Mouse (Mus musculus): ENCODE measurements around the gene Ptprs.

Gene Ptprs

GRCm38 (mm10) chr17:56493841-56494240, 17.6 kb upstream of the Ptprs start:
- no peak for DNase-seq (ENCODE audit: low read depth, low spot score)

GRCm38 (mm10) chr17:56490438-56491152, 14.3 kb upstream of the Ptprs start:
- DNase-seq (ENCODE audit: low read depth, low spot score) = no peak

- no peak for DNase-seq (ENCODE audit: low read depth, low spot score)
These were observed 11.7 kb upstream of the Ptprs start for GRCm38 (mm10) chr17:56488028-56488427.

GRCm38 (mm10) chr17:56487441-56487888, 11.2 kb upstream of the Ptprs start:
- DNase-seq (ENCODE audit: low read depth, low spot score) = no peak

- no peak for DNase-seq (ENCODE audit: low read depth, low spot score)
These were observed 9.6 kb upstream of the Ptprs start for GRCm38 (mm10) chr17:56485926-56486325.

- no peak for DNase-seq (ENCODE audit: low read depth, low spot score)
These were observed 8.8 kb upstream of the Ptprs start for GRCm38 (mm10) chr17:56485118-56485517.

- no peak for DNase-seq (ENCODE audit: low read depth, low spot score)
These were observed 6.4 kb upstream of the Ptprs start for GRCm38 (mm10) chr17:56482671-56483070.

GRCm38 (mm10) chr17:56479358-56479757, 3.1 kb upstream of the Ptprs start:
- no peak for DNase-seq (ENCODE audit: low read depth, low spot score)

- DNase-seq (ENCODE audit: low read depth, low spot score) = no peak
These were observed 1.9 kb upstream of the Ptprs start for GRCm38 (mm10) chr17:56478191-56478611.

GRCm38 (mm10) chr17:56477191-56477818, 1.0 kb upstream of the Ptprs start:
- no peak for DNase-seq (ENCODE audit: low read depth, low spot score)

- DNase-seq (ENCODE audit: low read depth, low spot score) = no peak
These were observed 490 bp downstream of the Ptprs start for GRCm38 (mm10) chr17:56475584-56476401.

- no peak for DNase-seq (ENCODE audit: low read depth, low spot score)
These were observed 1.3 kb downstream of the Ptprs start for GRCm38 (mm10) chr17:56474831-56475581.

GRCm38 (mm10) chr17:56474311-56474830, 1.9 kb downstream of the Ptprs start:
- DNase-seq (ENCODE audit: low read depth, low spot score) = no peak

- no peak for DNase-seq (ENCODE audit: low read depth, low spot score)
These were observed 2.7 kb downstream of the Ptprs start for GRCm38 (mm10) chr17:56473611-56473905.

GRCm38 (mm10) chr17:56472733-56473610, 3.3 kb downstream of the Ptprs start:
- DNase-seq (ENCODE audit: low read depth, low spot score) = no peak

- DNase-seq (ENCODE audit: low read depth, low spot score) = no peak
These were observed 4.2 kb downstream of the Ptprs start for GRCm38 (mm10) chr17:56472121-56472520.

- no peak for DNase-seq (ENCODE audit: low read depth, low spot score)
These were observed 5.1 kb downstream of the Ptprs start for GRCm38 (mm10) chr17:56471136-56471535.

- DNase-seq (ENCODE audit: low read depth, low spot score) = no peak
These were observed 5.7 kb downstream of the Ptprs start for GRCm38 (mm10) chr17:56470571-56470970.

- DNase-seq (ENCODE audit: low read depth, low spot score) = no peak
These were observed 6.3 kb downstream of the Ptprs start for GRCm38 (mm10) chr17:56470001-56470436.

GRCm38 (mm10) chr17:56469275-56469674, 7.0 kb downstream of the Ptprs start:
- no peak for DNase-seq (ENCODE audit: low read depth, low spot score)

GRCm38 (mm10) chr17:56468870-56469269, 7.4 kb downstream of the Ptprs start:
- no peak for DNase-seq (ENCODE audit: low read depth, low spot score)
